ENCODE assay signal across 34 mouse cellular contexts in genomic region chr5:98978316-98978715, GRCm38 (mm10). TPM values are rescaled to one million over a fixed set of nuclear protein-coding genes. Genes with fewer than 3 reads are reported as not detected.
"Had no signal": no experiment of that assay in that cellular context is flagged by ENCODE, and none has a peak within 500 bp of the region (broad histone marks: within the 10 kb centered on the region; RNA-seq: fewer than 3 reads in every experiment).

No protein-coding gene starts in this region.

- H3K9ac ChIP-seq: heart, embryonic 12.5 days; heart, embryonic 13.5 days; heart, embryonic 15.5 days; hindbrain, embryonic 12.5 days; hindbrain, embryonic 13.5 days; hindbrain, embryonic 14.5 days; hindbrain, embryonic 15.5 days; intestine, embryonic 15.5 days; kidney, embryonic 15.5 days had no signal

- H3K4me1 ChIP-seq: heart, embryonic 10.5 days; heart, embryonic 12.5 days; heart, embryonic 13.5 days; heart, embryonic 15.5 days; hindbrain, embryonic 10.5 days; hindbrain, embryonic 13.5 days; intestine, embryonic 15.5 days; kidney, embryonic 15.5 days had no signal

- H3K4me2 ChIP-seq: heart, embryonic 11.5 days; heart, embryonic 12.5 days; heart, embryonic 13.5 days; heart, embryonic 15.5 days; hindbrain, embryonic 12.5 days; hindbrain, embryonic 13.5 days; hindbrain, embryonic 14.5 days; hindbrain, embryonic 15.5 days; intestine, embryonic 15.5 days; kidney, embryonic 15.5 days had no signal

- DNase-seq: heart, postnatal 10 days; heart, postnatal 14 days; heart, postnatal 36 days; heart, postnatal 4 days; kidney, adult 11 months; kidney, adult 18-20 months; kidney, adult 2 months; kidney, adult 8-10 months; kidney, adult 9 months; kidney, postnatal 10 days; kidney, postnatal 14 days; kidney, postnatal 25 days; kidney, postnatal 36 days; kidney, postnatal 4 days; layer of hippocampus, adult 9-11 months; layer of hippocampus, postnatal 36 days had no signal

- H3K27ac ChIP-seq: heart, embryonic 10.5 days; heart, embryonic 13.5 days; heart, embryonic 15.5 days; hindbrain, embryonic 10.5 days; hindbrain, embryonic 12.5 days; hindbrain, embryonic 13.5 days; hindbrain, embryonic 14.5 days; hindbrain, embryonic 15.5 days; hindbrain, postnatal 0 days; intestine, embryonic 15.5 days; kidney, embryonic 15.5 days; kidney, postnatal 0 days; layer of hippocampus, adult 2 months; left cerebral cortex, adult 2 months had no signal

- H3K4me3 ChIP-seq: heart, embryonic 10.5 days; heart, embryonic 12.5 days; heart, embryonic 13.5 days; heart, embryonic 15.5 days; hindbrain, embryonic 10.5 days; hindbrain, embryonic 12.5 days; hindbrain, embryonic 13.5 days; hindbrain, embryonic 15.5 days; intestine, embryonic 15.5 days; kidney, embryonic 15.5 days; layer of hippocampus, adult 2 months; left cerebral cortex, adult 2 months had no signal

- H3K27me3 ChIP-seq: heart, embryonic 12.5 days; heart, embryonic 13.5 days; heart, embryonic 15.5 days; hindbrain, embryonic 12.5 days; hindbrain, embryonic 13.5 days; intestine, embryonic 15.5 days; kidney, embryonic 15.5 days had no signal

- H3K9me3 ChIP-seq: heart, embryonic 10.5 days; heart, embryonic 12.5 days; heart, embryonic 13.5 days; heart, embryonic 15.5 days; hindbrain, embryonic 10.5 days; hindbrain, embryonic 12.5 days; hindbrain, embryonic 13.5 days; hindbrain, embryonic 15.5 days; intestine, embryonic 15.5 days; kidney, embryonic 15.5 days had no signal

- H3K36me3 ChIP-seq: heart, embryonic 10.5 days; heart, embryonic 12.5 days; heart, embryonic 13.5 days; heart, embryonic 15.5 days; hindbrain, embryonic 10.5 days; hindbrain, embryonic 12.5 days; hindbrain, embryonic 13.5 days; hindbrain, embryonic 15.5 days; intestine, embryonic 15.5 days; kidney, embryonic 15.5 days had no signal

RNA-seq across cellular contexts. Expression of gene Prkg2, which starts 58.8 kb away (rescaled TPM):
- total RNA-seq: hematopoietic stem cell, adult 5-6 weeks had no signal
- polyA plus RNA-seq: inflammation-experienced regulatory T-cells, adult 6 months had no signal
